Mouse (Mus musculus) kidney, adult 2 months (tissue): Measurements from ENCODE around the gene Tubb2a.

Experiments
- CTCF ChIP-seq: fragments of 200-500 bp; conservative IDR thresholded peaks from 2 replicates; pipeline ENCODE4 v1.5.1; 2011; ENCODE audit warnings: low read depth, mild to moderate bottlenecking, control low read depth, low read length, moderate library complexity, mixed read lengths; ENCODE audit not compliant: insufficient read depth, insufficient read length
- POLR2A ChIP-seq: fragments of 200-500 bp; IDR thresholded peaks from one replicate; pipeline ENCODE4 v1.6.1; 2011; ENCODE audit warnings: low read depth, low read length, control low read depth

DNA sequence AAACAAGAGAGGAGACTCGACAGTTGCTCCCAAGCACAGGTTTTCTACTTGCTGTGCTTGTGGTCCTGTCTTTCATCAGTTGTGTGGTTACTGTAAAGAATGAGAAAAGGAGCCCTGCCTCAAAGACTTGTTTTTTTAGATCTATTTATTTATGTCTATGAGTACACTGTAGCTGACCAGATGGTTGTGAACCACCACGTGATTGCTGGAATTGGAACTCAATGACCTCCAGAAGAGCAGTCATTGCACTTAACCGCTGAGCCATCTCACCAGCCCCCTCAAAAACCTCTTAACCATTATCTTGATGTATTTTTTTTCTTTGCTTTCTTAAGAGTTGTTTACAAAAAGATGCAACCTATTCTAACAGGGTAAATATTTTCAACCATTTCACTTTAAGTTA is 42.4 kb downstream of the Tubb2a start:
- TF ChIP-seq CTCF (no peak), POLR2A (no peak)
